Mouse (Mus musculus): Measurements from ENCODE around the gene Rhobtb1.

DNA sequence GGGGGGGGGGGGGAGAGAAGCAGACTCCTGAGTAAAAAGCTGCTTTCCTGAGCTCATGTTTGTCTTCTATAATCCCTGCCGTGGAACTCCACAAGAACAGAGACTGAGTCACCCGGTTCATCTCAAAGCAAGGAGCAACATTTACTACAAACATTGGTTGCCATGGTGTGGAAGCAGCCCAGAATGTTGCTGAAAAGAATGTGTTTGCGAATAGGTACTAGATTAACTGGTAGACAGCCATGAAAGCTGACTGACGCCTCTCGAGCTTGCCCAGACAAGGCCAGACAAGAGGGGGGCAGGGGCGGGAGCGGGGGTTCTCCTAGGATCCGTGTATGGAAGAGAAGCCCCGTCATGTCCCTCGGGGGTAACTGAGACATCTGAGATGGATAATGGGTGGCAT is 120.2 kb downstream of the Rhobtb1 start:
- no peak for TF ChIP-seq POLR2A (IDR thresholded peaks at IDR 0.05; ENCODE audit: borderline replicate concordance, low read depth, low read length)
- TF ChIP-seq CTCF (IDR thresholded peaks at IDR 0.05; ENCODE audit: low read depth, low read length): no peak
